Mouse (Mus musculus): ENCODE results near the gene Araf. TPM values are rescaled to one million over a fixed set of nuclear protein-coding genes. Genes with fewer than 3 reads are reported as not detected.

Araf gene
- polyA plus RNA-seq, 2 experiments = 87.1 to 196 TPM

GRCm38 (mm10) chrX:20872928-20873500 lies 75.4 kb downstream of the Araf start:
- Histone ChIP-seq H3K9me3 (ENCODE audit: control insufficient read depth, low read length) (no peaks in the 10 kb centered on the region), H3K36me3 (ENCODE audit: control insufficient read depth, insufficient read depth, low read length) (no peaks in the 10 kb centered on the region), H3K4me3 (replicated peaks; ENCODE audit: low read length) (no peak overlapping the region), H3K27ac (replicated peaks; ENCODE audit: low read depth, low read length) (no peak overlapping the region), H3K27me3 (ENCODE audit: control insufficient read depth, insufficient read depth, low read length) (no peaks in the 10 kb centered on the region), H3K4me2 (replicated peaks; ENCODE audit: low read depth, low read length, severe bottlenecking) (no peak overlapping the region), H3K4me1 (ENCODE audit: control insufficient read depth, insufficient read depth, low read length) (no peaks in the 10 kb centered on the region), H3K9ac (ENCODE audit: low read depth, low read length, severe bottlenecking) (no peak overlapping the region)
- 43% methylated on average over 11 of the region's 11 CpGs for WGBS
- no peak for ATAC-seq (ENCODE audit: low FRiP score, low read depth)
- no peak for TF ChIP-seq POLR2A (IDR thresholded peaks at IDR 0.05; ENCODE audit: borderline replicate concordance, extremely low read depth, insufficient read depth, insufficient read length)
- no peak for DNase-seq (ENCODE audit: low spot score)

GRCm38 (mm10) chrX:20875241-20875640 lies 77.6 kb downstream of the Araf start:
- 68% methylated on average over 3 of the region's 3 CpGs for WGBS
- Histone ChIP-seq H3K27ac (replicated peaks; ENCODE audit: low read depth, low read length) (no peak overlapping the region), H3K36me3 (ENCODE audit: control insufficient read depth, insufficient read depth, low read length) (no peaks in the 10 kb centered on the region), H3K27me3 (ENCODE audit: control insufficient read depth, insufficient read depth, low read length) (no peaks in the 10 kb centered on the region), H3K4me3 (replicated peaks; ENCODE audit: low read length) (no peak overlapping the region), H3K4me1 (ENCODE audit: control insufficient read depth, insufficient read depth, low read length) (no peaks in the 10 kb centered on the region), H3K9me3 (ENCODE audit: control insufficient read depth, low read length) (no peaks in the 10 kb centered on the region), H3K9ac (ENCODE audit: low read depth, low read length, severe bottlenecking) (no peak overlapping the region), H3K4me2 (replicated peaks; ENCODE audit: low read depth, low read length, severe bottlenecking) (no peak overlapping the region)
- no peak for TF ChIP-seq POLR2A (IDR thresholded peaks at IDR 0.05; ENCODE audit: borderline replicate concordance, extremely low read depth, insufficient read depth, insufficient read length)
- ATAC-seq (ENCODE audit: low FRiP score, low read depth) = no peak
- DNase-seq (ENCODE audit: low spot score) = no peak

GRCm38 (mm10) chrX:20910074-20910473 lies 112.5 kb downstream of the Araf start:
- no peak overlapping the region for H3K4me2 ChIP-seq (replicated peaks; ENCODE audit: low read depth, low read length, severe bottlenecking)
- DNase-seq (ENCODE audit: low spot score) (no peak), ATAC-seq (ENCODE audit: low FRiP score, low read depth) (no peak)
- H3K36me3 ChIP-seq (ENCODE audit: control insufficient read depth, insufficient read depth, low read length) = no peaks in the 10 kb centered on the region
- WGBS = 35% methylated on average over 3 of the region's 3 CpGs
- H3K4me1 ChIP-seq (ENCODE audit: control insufficient read depth, insufficient read depth, low read length) = no peaks in the 10 kb centered on the region
- H3K27me3 ChIP-seq (ENCODE audit: control insufficient read depth, insufficient read depth, low read length) = no peaks in the 10 kb centered on the region
- TF ChIP-seq POLR2A (IDR thresholded peaks at IDR 0.05; ENCODE audit: borderline replicate concordance, extremely low read depth, insufficient read depth, insufficient read length) = no peak
- H3K9me3 ChIP-seq (ENCODE audit: control insufficient read depth, low read length) = no peaks in the 10 kb centered on the region
- H3K9ac ChIP-seq (ENCODE audit: low read depth, low read length, severe bottlenecking) = no peak overlapping the region
- no peak overlapping the region for H3K27ac ChIP-seq (replicated peaks; ENCODE audit: low read depth, low read length)
- H3K4me3 ChIP-seq (replicated peaks; ENCODE audit: low read length) = no peak overlapping the region

Small RNA genes lying within 50 kb of the gene (microRNA-seq; reads per million reads assigned to microRNA genes)
- gene Gm24824 (not detected), gene Mir5617 (not detected)

Other genes starting within 250 kb of the Araf start
- 0.20 TPM in 1 of 2 replicates, not detected in the other for gene Rgn, start 248.0 kb upstream of the Araf start, polyA plus RNA-seq (2012; rRNA removed)
- gene Rgn, start 248.0 kb upstream of the Araf start, polyA plus RNA-seq (2014; fragmentation: Nextera tagmentation; extraction: Ambion mirVana) = 0.26 and 0.36 TPM in 2 replicates
- 73.6 and 86.5 TPM in 2 replicates for gene Rbm10, start 180.3 kb upstream of the Araf start, polyA plus RNA-seq (2012; rRNA removed)
- gene Rbm10, start 180.3 kb upstream of the Araf start, polyA plus RNA-seq (2014; fragmentation: Nextera tagmentation; extraction: Ambion mirVana) = 51.7 and 56.8 TPM in 2 replicates
- 133 and 173 TPM in 2 replicates for gene Ndufb11, start 180.2 kb upstream of the Araf start, polyA plus RNA-seq (2012; rRNA removed)
- gene Ndufb11, start 180.2 kb upstream of the Araf start, polyA plus RNA-seq (2014; fragmentation: Nextera tagmentation; extraction: Ambion mirVana) = 249 and 262 TPM in 2 replicates
- 246 and 331 TPM in 2 replicates for gene Uba1, start 139.5 kb upstream of the Araf start, polyA plus RNA-seq (2012; rRNA removed)
- 181 and 183 TPM in 2 replicates for gene Uba1, start 139.5 kb upstream of the Araf start, polyA plus RNA-seq (2014; fragmentation: Nextera tagmentation; extraction: Ambion mirVana)
- gene Cdk16, start 109.9 kb upstream of the Araf start, polyA plus RNA-seq (2012; rRNA removed) = 256 and 298 TPM in 2 replicates
- gene Cdk16, start 109.9 kb upstream of the Araf start, polyA plus RNA-seq (2014; fragmentation: Nextera tagmentation; extraction: Ambion mirVana) = 102 and 109 TPM in 2 replicates
- gene Usp11, start 93.9 kb upstream of the Araf start, polyA plus RNA-seq (2012; rRNA removed) = 78.3 and 87.0 TPM in 2 replicates
- 43.5 and 49.7 TPM in 2 replicates for gene Usp11, start 93.9 kb upstream of the Araf start, polyA plus RNA-seq (2014; fragmentation: Nextera tagmentation; extraction: Ambion mirVana)
- 37.2 and 40.5 TPM in 2 replicates for gene Timp1, start 72.4 kb downstream of the Araf start, polyA plus RNA-seq (2012; rRNA removed)
- 38.1 and 39.1 TPM in 2 replicates for gene Timp1, start 72.4 kb downstream of the Araf start, polyA plus RNA-seq (2014; fragmentation: Nextera tagmentation; extraction: Ambion mirVana)
- gene Syn1, start 123.2 kb downstream of the Araf start, polyA plus RNA-seq (2012; rRNA removed) = 0.52 and 0.64 TPM in 2 replicates
- 0.22 and 0.23 TPM in 2 replicates for gene Syn1, start 123.2 kb downstream of the Araf start, polyA plus RNA-seq (2014; fragmentation: Nextera tagmentation; extraction: Ambion mirVana)
- gene Cfp, start 133.7 kb downstream of the Araf start, polyA plus RNA-seq (2012; rRNA removed) = 20.1 and 24.7 TPM in 2 replicates
- gene Cfp, start 133.7 kb downstream of the Araf start, polyA plus RNA-seq (2014; fragmentation: Nextera tagmentation; extraction: Ambion mirVana) = 6.6 and 7.2 TPM in 2 replicates
- gene Elk1, start 152.8 kb downstream of the Araf start, polyA plus RNA-seq (2012; rRNA removed) = 23.7 and 31.3 TPM in 2 replicates
- 8.1 and 8.7 TPM in 2 replicates for gene Elk1, start 152.8 kb downstream of the Araf start, polyA plus RNA-seq (2014; fragmentation: Nextera tagmentation; extraction: Ambion mirVana)
- 17.5 and 21.7 TPM in 2 replicates for gene Uxt, start 164.2 kb downstream of the Araf start, polyA plus RNA-seq (2012; rRNA removed)
- gene Uxt, start 164.2 kb downstream of the Araf start, polyA plus RNA-seq (2014; fragmentation: Nextera tagmentation; extraction: Ambion mirVana) = 49.3 and 53.4 TPM in 2 replicates

All from limb, embryonic 14.5 days (tissue).